31 mouse cellular contexts compared by ENCODE assay signal in genomic region chr2:93510839-93511238, GRCm38 (mm10). TPM values are rescaled to one million over a fixed set of nuclear protein-coding genes. Genes with fewer than 3 reads are reported as not detected.
DNase-seq lines count a peak whose midpoint lies in the region; ATAC-seq and TF ChIP-seq lines count a peak whose summit lies in the region.
"Had no signal": no experiment of that assay in that cellular context is flagged by ENCODE, and none has a peak within 500 bp of the region (broad histone marks: within the 10 kb centered on the region; RNA-seq: fewer than 3 reads in every experiment).

No protein-coding gene starts in this region.

- peak; percentile 74 for DNase-seq in adrenal gland, adult 2 months
- DNase-seq in adrenal gland, postnatal 25 days, result no peak
- peak; percentile 38 for DNase-seq in lung, embryonic 14.5 days
- DNase-seq in lung, postnatal 10 days, result no peak
- DNase-seq in 3T3-L1 (ENCODE audit: low read depth, low spot score), result peak; percentile 11
- peak; percentile 47 for DNase-seq in brain, embryonic 14.5 days (ENCODE audit: low read depth)
- no peak for DNase-seq in natural killer cell, adult 2 months (ENCODE audit: low spot score in 2 of 2)
- DNase-seq: cerebellum, adult 9-11 months; gastrocnemius, postnatal 14 days; heart, adult 18-20 months; kidney, adult 2 months; kidney, postnatal 10 days; lung, adult 18-20 months; lung, postnatal 36 days; thymus, postnatal 25 days had no signal

- H3K4me2 ChIP-seq in lung, embryonic 14.5 days, result no peak overlapping the region
- H3K4me2 ChIP-seq: heart, embryonic 13.5 days; hindbrain, embryonic 13.5 days; liver, embryonic 11.5 days had no signal

- no peaks in the 10 kb centered on the region for H3K27me3 ChIP-seq in lung, embryonic 14.5 days (ENCODE audit: insufficient read depth, low read length)
- H3K27me3 ChIP-seq: hindbrain, embryonic 13.5 days had no signal

- TF ChIP-seq POLR2A in brain, embryonic 14.5 days (IDR thresholded peaks at IDR 0.05; ENCODE audit: borderline replicate concordance, extremely low read depth, insufficient read depth, insufficient read length, poor library complexity, severe bottlenecking), result no peak

- no peak overlapping the region for H3K27ac ChIP-seq in lung, embryonic 14.5 days (ENCODE audit: low read depth)
- H3K27ac ChIP-seq: heart, embryonic 13.5 days; hindbrain, embryonic 13.5 days had no signal

- H3K4me3 ChIP-seq in lung, embryonic 14.5 days (ENCODE audit: low read depth, low read length), result no peak overlapping the region
- H3K4me3 ChIP-seq: heart, embryonic 13.5 days; hindbrain, embryonic 13.5 days had no signal

- H3K9ac ChIP-seq in lung, embryonic 14.5 days, result no peak overlapping the region
- H3K9ac ChIP-seq: heart, embryonic 13.5 days; hindbrain, embryonic 13.5 days had no signal

- WGBS in lung, embryonic 14.5 days, result 84% methylated on average over 1 of the region's 1 CpGs

- ATAC-seq in lung, embryonic 14.5 days (ENCODE audit: insufficient read depth), result no peak
- ATAC-seq: inflammation-experienced regulatory T-cells, adult 6 months; midbrain, embryonic 16.5 days had no signal

- no peaks in the 10 kb centered on the region for H3K4me1 ChIP-seq in lung, embryonic 14.5 days (ENCODE audit: insufficient read depth)
- H3K4me1 ChIP-seq: hindbrain, embryonic 13.5 days had no signal

- TF ChIP-seq CTCF in lung, embryonic 14.5 days (IDR thresholded peaks at IDR 0.05; ENCODE audit: low read depth), result no peak
- no peak for TF ChIP-seq CTCF in brain, embryonic 14.5 days (IDR thresholded peaks at IDR 0.05; ENCODE audit: borderline replicate concordance, extremely low read depth, insufficient read depth, insufficient read length)

- H3K36me3 ChIP-seq in lung, embryonic 14.5 days (ENCODE audit: insufficient read depth), result no peaks in the 10 kb centered on the region
- H3K36me3 ChIP-seq: heart, embryonic 13.5 days; hindbrain, embryonic 13.5 days had no signal

- no peaks in the 10 kb centered on the region for H3K9me3 ChIP-seq in lung, embryonic 14.5 days (ENCODE audit: low read depth, low read length)
- H3K9me3 ChIP-seq: heart, embryonic 13.5 days; hindbrain, embryonic 13.5 days had no signal

RNA-seq across cellular contexts. Expression of gene Cd82, which starts 47.9 kb away (rescaled TPM):
- 10 to 100 TPM; 58.9 to 83.2 TPM for total RNA-seq in adrenal gland, adult 2 months (2021)
- 125 and 137 TPM in 2 replicates for polyA plus RNA-seq in adrenal gland, adult 2 months (2012; rRNA removed)
- total RNA-seq in adrenal gland, postnatal 25 days (2021), result 43.0 and 54.8 TPM in 2 replicates
- 21.7 and 22.2 TPM in 2 replicates for polyA plus RNA-seq in lung, embryonic 14.5 days (2014; fragmentation: Nextera tagmentation; extraction: Ambion mirVana)
- 19.5 and 24.4 TPM in 2 replicates for polyA plus RNA-seq in brain, embryonic 14.5 days (2012; rRNA removed)

RNA-seq across cellular contexts. Expression of gene Gm10803, which starts 49.5 kb away (rescaled TPM):
- total RNA-seq in adrenal gland, adult 2 months (2021), result not detected
- not detected in 2 replicates for polyA plus RNA-seq in adrenal gland, adult 2 months (2012; rRNA removed)
- not detected in 2 replicates for total RNA-seq in adrenal gland, postnatal 25 days (2021)
- not detected in 2 replicates for polyA plus RNA-seq in lung, embryonic 14.5 days (2014; fragmentation: Nextera tagmentation; extraction: Ambion mirVana)
- polyA plus RNA-seq in brain, embryonic 14.5 days (2012; rRNA removed), result not detected in 2 replicates
- total RNA-seq: adrenal gland, postnatal 4 days; CH12.LX; gastrocnemius, postnatal 14 days; heart, adult 18-20 months; heart, postnatal 25 days; layer of hippocampus, adult 8-10 months; left cerebral cortex, adult 18-20 months; megakaryocyte-erythroid progenitor cell, adult 5-6 weeks; MEL had no signal
- polyA plus RNA-seq: forebrain, embryonic 11.5 days; heart, embryonic 13.5 days; hindbrain, embryonic 13.5 days; inflammation-experienced regulatory T-cells, adult 6 months; kidney, adult 2 months; limb, embryonic 11.5 days; liver, embryonic 11.5 days; midbrain, embryonic 16.5 days; neural tube, embryonic 11.5 days; small intestine, adult 2 months had no signal

Comparison
In these comparisons a context has a peak if more than half of its experiments do, and no peak if none do; other contexts are left out.
1. DNase-seq: peak in adrenal gland, adult 2 months (single experiment), lung, embryonic 14.5 days (single experiment), 3T3-L1 (single experiment) and brain, embryonic 14.5 days (single experiment); none in adrenal gland, postnatal 25 days (single experiment), lung, postnatal 10 days (single experiment) and natural killer cell, adult 2 months (0 of 2).